Mouse (Mus musculus): ENCODE measurements at regions not wholly inside any gene's neighbourhood (a gene's known extent, or its start where the extent isn't known, plus 50 kb on each side); places are given as distances from the start of the nearest gene placed in this dataset.

- TF ChIP-seq CTCF (IDR thresholded peaks at IDR 0.05; ENCODE audit: borderline replicate concordance, insufficient read depth, low read length) (no peak), POLR2A (IDR thresholded peaks at IDR 0.05; ENCODE audit: low read depth, low read length) (no peak)
Observed at GRCm38 (mm10) chr9:61159159-61159558, 213.0 kb upstream of the Tle3 start.

Measured in embryonic fibroblast, embryonic 13.5 days (primary cell).